Mouse (Mus musculus) intestine, embryonic 15.5 days (tissue): Measurements from ENCODE around the gene 4930590J08Rik. TPM values are rescaled to one million over a fixed set of nuclear protein-coding genes. Genes with fewer than 3 reads are reported as not detected.
A peak's percentile ranks its signal among the peaks of the same experiment; 100 is the strongest.

Experiments
- ATAC-seq: fragments of 200-750 bp; cut with Nextera tagmentation; 2 replicates; pipeline ENCODE4 v1.8.0; 2017; ENCODE audit warnings: moderate TSS enrichment, moderate library complexity
- H3K27ac ChIP-seq: fragments of 300-500 bp; sonication (generic); 2 replicates; pipeline ENCODE4 v1.5.1; 2015; ENCODE audit warnings: mild to moderate bottlenecking, inconsistent platforms
- H3K27me3 ChIP-seq: fragments of 300-500 bp; sonication (generic); replicated peaks from 2 replicates; pipeline ENCODE4 v1.6.1; 2015; ENCODE audit warnings: inconsistent platforms
- H3K36me3 ChIP-seq: fragments of 300-500 bp; sonication (generic); 2 replicates; pipeline ENCODE4 v1.6.1; 2015; ENCODE audit warnings: inconsistent platforms
- H3K4me1 ChIP-seq: fragments of 300-500 bp; sonication (generic); replicated peaks from 2 replicates; pipeline ENCODE4 v1.6.1; 2015; ENCODE audit warnings: inconsistent platforms
- H3K4me2 ChIP-seq: fragments of 300-500 bp; sonication (generic); replicated peaks from 2 replicates; pipeline ENCODE4 v1.6.1; 2015; ENCODE audit warnings: mild to moderate bottlenecking, inconsistent platforms
- H3K4me3 ChIP-seq: fragments of 300-500 bp; sonication (generic); replicated peaks from 2 replicates; pipeline ENCODE4 v1.5.1; 2015; ENCODE audit warnings: inconsistent platforms
- H3K9ac ChIP-seq: fragments of 300-500 bp; sonication (generic); 2 replicates; pipeline ENCODE4 v1.6.1; 2015; ENCODE audit warnings: inconsistent platforms
- H3K9me3 ChIP-seq: fragments of 300-500 bp; sonication (generic); 2 replicates; pipeline ENCODE4 v1.6.1; 2016; ENCODE audit warnings: inconsistent platforms
- WGBS: fragments of 180-500 bp; shearing (Covaris S2); methylation state at CpG from one replicate; pipeline ENCODE4 v1.1.7; 2015; 5-methylcytosine and 5-hydroxymethylcytosine counted together
- polyA plus RNA-seq: library from polyadenylated mRNA; unstranded; fragments of >200 nt; fragmentation: Nextera tagmentation; extraction: Ambion mirVana; gene quantifications from 2 replicates; pipeline ENCODE4 v1.2.1, GENCODE M21; 2015

4930590J08Rik gene
- polyA plus RNA-seq, 1 experiment from 2014 or later, result 0.13 TPM

GRCm38 (mm10) chr6:91972201-91972646, 69.6 kb downstream of the 4930590J08Rik start:
- ATAC-seq, result peak; percentile 65; the same call in 1 of the 2 replicates
- Histone ChIP-seq H3K4me1 (0 out of 2 replicates have a peak, but pooled peaks cover 11% of the 10 kb centered on the region), H3K27ac (no peak overlapping the region)

GRCm38 (mm10) chr6:91973972-91974371, 71.4 kb downstream of the 4930590J08Rik start:
- Histone ChIP-seq H3K9ac (no peak overlapping the region), H3K27ac (no peak overlapping the region), H3K36me3 (no peaks in the 10 kb centered on the region), H3K9me3 (no peaks in the 10 kb centered on the region), H3K27me3 (peaks cover 14% of the 10 kb centered on the region), H3K4me1 (peaks cover 15% of the 10 kb centered on the region; the same call in 1 of the 2 replicates), H3K4me3 (no peak overlapping the region), H3K4me2 (no peak overlapping the region)
- no peak for ATAC-seq
- WGBS, result 77% methylated on average over 6 of the region's 6 CpGs

More at GRCm38 (mm10) chr6:91972201-91972646, 69.6 kb downstream of the 4930590J08Rik start:
- 38% methylated on average over 9 of the region's 9 CpGs for WGBS
- Histone ChIP-seq H3K9ac (no peak overlapping the region), H3K4me3 (no peak overlapping the region), H3K27me3 (0 out of 2 replicates have a peak, but pooled peaks cover 12% of the 10 kb centered on the region), H3K9me3 (no peaks in the 10 kb centered on the region), H3K4me2 (no peak overlapping the region), H3K36me3 (no peaks in the 10 kb centered on the region)

GRCm38 (mm10) chr6:91978371-91979300, 76.0 kb downstream of the 4930590J08Rik start, which contains the start of gene Fgd5:
Fgd5 (plus strand) TSS chr6:91978878.
- ATAC-seq, result peak; percentile 87
- H3K4me2 ChIP-seq, result peak within 1 kb of the TSS; percentile 96
- peaks cover 8% of the 10 kb centered on the region; the same call in 1 of the 2 replicates for H3K4me1 ChIP-seq
- peak within 1 kb of the TSS; percentile 46 for H3K9ac ChIP-seq
- H3K27ac ChIP-seq, result no peak within 1 kb of the TSS
- H3K36me3 ChIP-seq, result no peaks in the 10 kb centered on the region
- peak within 1 kb of the TSS; percentile 49 for H3K4me3 ChIP-seq
- under 1% methylated on average over 61 of the region's 62 CpGs for WGBS
- no peaks in the 10 kb centered on the region for H3K9me3 ChIP-seq
- H3K27me3 ChIP-seq, result peaks cover 32% of the 10 kb centered on the region

GRCm38 (mm10) chr6:91979301-91979996, 76.8 kb downstream of the 4930590J08Rik start:
- Histone ChIP-seq H3K27me3 (peaks cover 32% of the 10 kb centered on the region), H3K4me3 (peak overlapping the region; percentile 49), H3K4me1 (peaks cover 8% of the 10 kb centered on the region; the same call in 1 of the 2 replicates), H3K9ac (peak overlapping the region; percentile 46), H3K9me3 (no peaks in the 10 kb centered on the region), H3K27ac (no peak overlapping the region), H3K36me3 (no peaks in the 10 kb centered on the region), H3K4me2 (peak overlapping the region; percentile 96)
- 10% methylated on average over 23 of the region's 23 CpGs for WGBS
- ATAC-seq, result peak; percentile 30; the same call in 1 of the 2 replicates

GRCm38 (mm10) chr6:91980011-91980410, 77.4 kb downstream of the 4930590J08Rik start:
- Histone ChIP-seq H3K9ac (no peak overlapping the region), H3K4me2 (peak overlapping the region; percentile 24; the same call in 1 of the 2 replicates), H3K9me3 (no peaks in the 10 kb centered on the region), H3K27ac (no peak overlapping the region), H3K27me3 (peaks cover 30% of the 10 kb centered on the region), H3K36me3 (no peaks in the 10 kb centered on the region), H3K4me3 (peak overlapping the region; percentile 49), H3K4me1 (peaks cover 8% of the 10 kb centered on the region; the same call in 1 of the 2 replicates)
- no peak for ATAC-seq
- WGBS, result 70% methylated on average over 3 of the region's 3 CpGs

GRCm38 (mm10) chr6:91990101-91990500, 87.5 kb downstream of the 4930590J08Rik start:
- no peaks in the 10 kb centered on the region for H3K9me3 ChIP-seq
- 86% methylated on average over 8 of the region's 8 CpGs for WGBS
- no peak for ATAC-seq
- no peak overlapping the region for H3K27ac ChIP-seq
- no peak overlapping the region for H3K4me2 ChIP-seq
- H3K9ac ChIP-seq, result no peak overlapping the region
- no peaks in the 10 kb centered on the region for H3K27me3 ChIP-seq
- H3K4me1 ChIP-seq, result no peaks in the 10 kb centered on the region; the same call in 1 of the 2 replicates
- no peaks in the 10 kb centered on the region for H3K36me3 ChIP-seq
- no peak overlapping the region for H3K4me3 ChIP-seq

GRCm38 (mm10) chr6:91992823-91993222, 90.2 kb downstream of the 4930590J08Rik start:
- Histone ChIP-seq H3K27me3 (no peaks in the 10 kb centered on the region), H3K9me3 (no peaks in the 10 kb centered on the region), H3K9ac (no peak overlapping the region), H3K4me1 (no peaks in the 10 kb centered on the region; the same call in 1 of the 2 replicates), H3K4me2 (no peak overlapping the region), H3K36me3 (no peaks in the 10 kb centered on the region), H3K4me3 (no peak overlapping the region), H3K27ac (no peak overlapping the region)
- WGBS, result 69% methylated on average over 2 of the region's 2 CpGs
- no peak for ATAC-seq

- no peaks in the 10 kb centered on the region; the same call in 1 of the 2 replicates for H3K4me1 ChIP-seq
- H3K9me3 ChIP-seq, result no peaks in the 10 kb centered on the region
- 73% methylated on average over 8 of the region's 8 CpGs for WGBS
- no peaks in the 10 kb centered on the region for H3K36me3 ChIP-seq
- no peak overlapping the region for H3K4me2 ChIP-seq
- no peak overlapping the region for H3K27ac ChIP-seq
- peak; percentile 76 for ATAC-seq
- no peak overlapping the region for H3K4me3 ChIP-seq
- H3K9ac ChIP-seq, result no peak overlapping the region
- H3K27me3 ChIP-seq, result no peaks in the 10 kb centered on the region
Observed at GRCm38 (mm10) chr6:91993795-91994505, 91.3 kb downstream of the 4930590J08Rik start.

- WGBS, result 83% methylated on average over 8 of the region's 8 CpGs
- ATAC-seq, result no peak
- Histone ChIP-seq H3K27me3 (no peaks in the 10 kb centered on the region), H3K4me2 (no peak overlapping the region), H3K9ac (no peak overlapping the region), H3K4me3 (no peak overlapping the region), H3K36me3 (no peaks in the 10 kb centered on the region), H3K4me1 (no peaks in the 10 kb centered on the region; the same call in 1 of the 2 replicates), H3K9me3 (no peaks in the 10 kb centered on the region), H3K27ac (no peak overlapping the region)
Observed at GRCm38 (mm10) chr6:91996072-91996471, 93.5 kb downstream of the 4930590J08Rik start.
